Mouse (Mus musculus) heart, adult 8-10 months (tissue): Measurements from ENCODE around the gene Arpp21. TPM values are rescaled to one million over a fixed set of nuclear protein-coding genes. Genes with fewer than 3 reads are reported as not detected.

ENCODE experiments used
- DNase-seq: peaks from one replicate; pipeline ENCODE4 v3.0.0; 2022; ENCODE audit warnings: low spot score
- total RNA-seq, 4 experiments: library from RNA; stranded (reverse); gene quantifications; 2 replicates each; pipeline ENCODE4 v1.2.4; 2022

Gene Arpp21
- total RNA-seq, 4 experiments from 2014 or later, result 1.5 to 4.4 (median 3.0) TPM

- no peak for DNase-seq
These were observed 55.7 kb downstream of the Arpp21 start for GRCm38 (mm10) chr9:112180006-112180405.

GRCm38 (mm10) chr9:112178438-112178837, 57.3 kb downstream of the Arpp21 start:
- peak; percentile 10 for DNase-seq

- no peak for DNase-seq
These were observed 58.2 kb downstream of the Arpp21 start for GRCm38 (mm10) chr9:112177569-112177968.

GRCm38 (mm10) chr9:112176317-112176716, 59.4 kb downstream of the Arpp21 start:
- DNase-seq, result no peak

- DNase-seq, result no peak
These were observed 61.1 kb downstream of the Arpp21 start for GRCm38 (mm10) chr9:112174407-112175357.

- no peak for DNase-seq
These were observed 62.0 kb downstream of the Arpp21 start for GRCm38 (mm10) chr9:112173778-112174177.

GRCm38 (mm10) chr9:112164677-112165076, 71.1 kb downstream of the Arpp21 start:
- DNase-seq, result no peak

- no peak for DNase-seq
These were observed 74.8 kb downstream of the Arpp21 start for GRCm38 (mm10) chr9:112160981-112161380.

GRCm38 (mm10) chr9:112153972-112154371, 81.8 kb downstream of the Arpp21 start:
- DNase-seq, result no peak

- DNase-seq, result no peak
These were observed 83.0 kb downstream of the Arpp21 start for GRCm38 (mm10) chr9:112152762-112153161.

- no peak for DNase-seq
These were observed 84.6 kb downstream of the Arpp21 start for GRCm38 (mm10) chr9:112151177-112151576.

- DNase-seq, result no peak
These were observed 95.1 kb downstream of the Arpp21 start for GRCm38 (mm10) chr9:112140658-112141057.

- DNase-seq, result no peak
These were observed 97.9 kb downstream of the Arpp21 start for GRCm38 (mm10) chr9:112137820-112138219.

GRCm38 (mm10) chr9:112130812-112131211, 104.9 kb downstream of the Arpp21 start:
- DNase-seq, result no peak

- DNase-seq, result no peak
These were observed 111.1 kb downstream of the Arpp21 start for GRCm38 (mm10) chr9:112124667-112125066.

GRCm38 (mm10) chr9:112124184-112124583, 111.6 kb downstream of the Arpp21 start:
- no peak for DNase-seq

- no peak for DNase-seq
These were observed 112.3 kb downstream of the Arpp21 start for GRCm38 (mm10) chr9:112123421-112123828.

GRCm38 (mm10) chr9:112119535-112119934, 116.2 kb downstream of the Arpp21 start:
- no peak for DNase-seq

- DNase-seq, result no peak
These were observed 116.7 kb downstream of the Arpp21 start for GRCm38 (mm10) chr9:112119106-112119433.

- DNase-seq, result no peak
These were observed 117.2 kb downstream of the Arpp21 start for GRCm38 (mm10) chr9:112118411-112119105.

- DNase-seq, result no peak
These were observed 117.9 kb downstream of the Arpp21 start for GRCm38 (mm10) chr9:112117632-112118410.

GRCm38 (mm10) chr9:112111610-112112009, 124.1 kb downstream of the Arpp21 start:
- DNase-seq, result no peak
